Mouse (Mus musculus) testis, adult 2 months (tissue): ENCODE results near the gene Pkp3.

Experiments used
- CTCF ChIP-seq: fragments of 200-500 bp; IDR thresholded peaks from 2 replicates; pipeline ENCODE4 v1.5.1; 2012; ENCODE audit warnings: low read depth, mild to moderate bottlenecking, inconsistent platforms, low read length, moderate library complexity; ENCODE audit not compliant: control insufficient read depth, insufficient read depth, insufficient replicate concordance
- POLR2A ChIP-seq: fragments of 200-500 bp; IDR thresholded peaks from 2 replicates; pipeline ENCODE4 v1.6.1; 2012; ENCODE audit warnings: low read depth, mild to moderate bottlenecking, inconsistent platforms, low read length, moderate library complexity; ENCODE audit not compliant: control insufficient read depth

DNA sequence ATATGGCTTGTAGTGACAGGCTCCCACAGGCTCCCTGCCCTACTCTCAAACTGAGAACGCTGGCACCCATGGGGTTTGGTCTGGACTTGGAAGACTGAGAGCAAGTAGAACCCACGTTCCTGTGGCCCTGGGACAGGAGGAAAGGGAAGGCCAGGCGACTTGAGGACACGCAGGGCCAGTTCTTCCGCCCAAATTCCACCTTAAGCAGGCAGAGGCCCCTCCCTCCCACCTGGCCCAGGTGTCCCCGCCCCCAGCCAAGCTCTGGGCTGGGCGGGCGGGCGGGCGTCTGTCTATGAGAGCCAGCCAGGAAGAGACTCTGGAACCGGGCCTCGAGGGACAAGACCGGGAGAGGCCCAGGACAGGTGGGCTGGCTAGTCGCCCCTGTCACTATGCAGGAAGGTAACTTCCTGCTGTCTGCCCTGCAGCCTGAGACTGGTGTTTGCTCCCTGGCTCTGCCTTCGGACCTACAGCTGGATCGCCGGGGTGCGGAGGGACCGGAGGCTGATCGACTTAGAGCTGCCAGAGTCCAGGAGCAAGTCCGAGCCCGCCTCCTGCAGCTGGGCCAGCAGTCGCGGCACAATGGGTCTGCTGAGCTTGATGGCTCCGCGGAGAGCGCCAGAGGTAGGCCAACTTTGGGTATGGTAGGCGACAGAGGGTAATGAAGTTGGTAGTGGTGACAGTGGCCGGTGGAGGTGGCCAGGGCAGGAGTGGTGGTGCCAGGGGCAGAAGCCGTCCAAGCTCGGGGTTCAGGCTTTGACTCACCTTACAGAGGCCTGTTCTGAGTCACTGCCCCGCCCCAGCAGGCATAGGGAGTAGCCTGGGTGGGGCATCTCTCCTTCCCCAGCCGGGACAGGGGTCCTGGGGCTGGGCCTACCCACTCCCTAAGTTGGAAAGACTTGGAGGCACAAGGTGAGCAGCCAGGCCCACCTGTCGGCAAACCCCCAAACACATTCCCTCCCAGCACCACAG, 1.7 kb downstream of the Pkp3 start:
- TF ChIP-seq CTCF (no peak), POLR2A (no peak)
